In genomic region chr1:170492027-170492426, GRCm38 (mm10) we compare ENCODE assay signal across 21 mouse cellular contexts.
"Had no signal": no experiment of that assay in that cellular context is flagged by ENCODE, and none has a peak within 500 bp of the region (broad histone marks: within the 10 kb centered on the region; RNA-seq: fewer than 3 reads in every experiment).

No protein-coding gene starts in this region.

- ATAC-seq: intestine, embryonic 16.5 days had no signal

- H3K27ac ChIP-seq: left cerebral cortex, adult 2 months; liver, embryonic 13.5 days; neural tube, embryonic 15.5 days; stomach, embryonic 15.5 days had no signal

- H3K27me3 ChIP-seq: liver, embryonic 13.5 days; megakaryocyte, embryonic 14.5 days; neural tube, embryonic 15.5 days; stomach, embryonic 15.5 days had no signal

- H3K9me3 ChIP-seq: liver, embryonic 13.5 days; megakaryocyte, embryonic 14.5 days; neural tube, embryonic 15.5 days; stomach, embryonic 15.5 days had no signal

- H3K9ac ChIP-seq: liver, embryonic 13.5 days; neural tube, embryonic 15.5 days; stomach, embryonic 15.5 days had no signal

- DNase-seq: kidney, adult 18-20 months; kidney, adult 9 months; kidney, postnatal 14 days; kidney, postnatal 4 days; layer of hippocampus, postnatal 36 days; liver, embryonic 13.5 days; lung, adult 2 months; lung, postnatal 14 days; lung, postnatal 4 days; right cerebral cortex, adult 18-20 months; right cerebral cortex, postnatal 14 days; spleen, adult 18-20 months; thymus, adult 18-20 months; thymus, postnatal 36 days had no signal

- H3K4me2 ChIP-seq: liver, embryonic 13.5 days; midbrain, embryonic 11.5 days; neural tube, embryonic 15.5 days; stomach, embryonic 15.5 days had no signal

- H3K36me3 ChIP-seq: liver, embryonic 13.5 days; neural tube, embryonic 15.5 days; stomach, embryonic 15.5 days had no signal

- H3K4me3 ChIP-seq: left cerebral cortex, adult 2 months; liver, embryonic 13.5 days; megakaryocyte, embryonic 14.5 days; myocyte; neural tube, embryonic 15.5 days; stomach, embryonic 15.5 days had no signal
